Mouse (Mus musculus) telencephalon, adult 2 months (tissue): ENCODE data around the gene Hmgb1.
A peak's percentile ranks its signal among the peaks of the same experiment; 100 is the strongest.

Experiments
- DNase-seq: peaks from one replicate; pipeline ENCODE4 v3.0.0-alpha.2; 2011; ENCODE audit warnings: low read depth, low spot score

Hmgb1 gene

GRCm38 (mm10) chr5:149104096-149104725, 80.1 kb downstream of the Hmgb1 start:
- DNase-seq: no peak

- no peak for DNase-seq
Measured at GRCm38 (mm10) chr5:149101869-149102268, 82.4 kb downstream of the Hmgb1 start.

- no peak for DNase-seq
Measured at GRCm38 (mm10) chr5:149100091-149100490, 84.2 kb downstream of the Hmgb1 start.

GRCm38 (mm10) chr5:149099009-149099408, 85.3 kb downstream of the Hmgb1 start:
- DNase-seq: no peak

- no peak for DNase-seq
Measured at GRCm38 (mm10) chr5:149097841-149098240, 86.4 kb downstream of the Hmgb1 start.

- DNase-seq: no peak
Measured at GRCm38 (mm10) chr5:149096284-149096683, 88.0 kb downstream of the Hmgb1 start.

- no peak for DNase-seq
Measured at GRCm38 (mm10) chr5:149092926-149093325, 91.4 kb downstream of the Hmgb1 start.

- DNase-seq: no peak
Measured at GRCm38 (mm10) chr5:149092526-149092925, 91.8 kb downstream of the Hmgb1 start.

- peak; percentile 26 for DNase-seq
Measured at GRCm38 (mm10) chr5:149091256-149091655, 93.0 kb downstream of the Hmgb1 start.

- no peak for DNase-seq
Measured at GRCm38 (mm10) chr5:149089860-149090259, 94.4 kb downstream of the Hmgb1 start.

GRCm38 (mm10) chr5:149089456-149089855, 94.8 kb downstream of the Hmgb1 start:
- no peak for DNase-seq

GRCm38 (mm10) chr5:149088891-149089290, 95.4 kb downstream of the Hmgb1 start:
- no peak for DNase-seq

- DNase-seq: no peak
Measured at GRCm38 (mm10) chr5:149088149-149088548, 96.1 kb downstream of the Hmgb1 start.

- no peak for DNase-seq
Measured at GRCm38 (mm10) chr5:149086382-149087244, 97.7 kb downstream of the Hmgb1 start.

GRCm38 (mm10) chr5:149080466-149080865, 103.8 kb downstream of the Hmgb1 start:
- no peak for DNase-seq

- DNase-seq: no peak
Measured at GRCm38 (mm10) chr5:149079758-149080150, 104.5 kb downstream of the Hmgb1 start.

- DNase-seq: peak; percentile 22
Measured at GRCm38 (mm10) chr5:149079018-149079757, 105.1 kb downstream of the Hmgb1 start.

GRCm38 (mm10) chr5:149077136-149077535, 107.2 kb downstream of the Hmgb1 start:
- DNase-seq: no peak

GRCm38 (mm10) chr5:149071546-149071945, 112.7 kb downstream of the Hmgb1 start:
- no peak for DNase-seq

GRCm38 (mm10) chr5:149068745-149069144, 115.5 kb downstream of the Hmgb1 start:
- DNase-seq: no peak

- no peak for DNase-seq
Measured at GRCm38 (mm10) chr5:149068247-149068740, 116.0 kb downstream of the Hmgb1 start.

GRCm38 (mm10) chr5:149067501-149067961, 116.8 kb downstream of the Hmgb1 start:
- DNase-seq: no peak
